ENCODE assay signal across 18 mouse cellular contexts in genomic region chr4:9083526-9083925, GRCm38 (mm10).
DNase-seq lines count a peak whose midpoint lies in the region; ATAC-seq and TF ChIP-seq lines count a peak whose summit lies in the region.
"Had no signal": no experiment of that assay in that cellular context is flagged by ENCODE, and none has a peak within 500 bp of the region (broad histone marks: within the 10 kb centered on the region; RNA-seq: fewer than 3 reads in every experiment).

No protein-coding gene starts in this region.

- H3K4me1 ChIP-seq in heart, embryonic 11.5 days (ENCODE audit: control insufficient read depth, insufficient read depth, low read length), result peaks cover 23% of the 10 kb centered on the region
- 0 out of 2 replicates have a peak, but pooled peaks cover 5% of the 10 kb centered on the region for H3K4me1 ChIP-seq in lung, postnatal 0 days (ENCODE audit: insufficient read depth, low read depth, low read length)
- peaks cover 38% of the 10 kb centered on the region for H3K4me1 ChIP-seq in heart, embryonic 15.5 days (replicated peaks)
- H3K4me1 ChIP-seq in kidney, embryonic 15.5 days, result peaks cover 23% of the 10 kb centered on the region

- H3K9me3 ChIP-seq in heart, embryonic 11.5 days (replicated peaks; ENCODE audit: control insufficient read depth, low read length), result no peaks in the 10 kb centered on the region
- no peaks in the 10 kb centered on the region for H3K9me3 ChIP-seq in lung, postnatal 0 days (ENCODE audit: low read length)
- H3K9me3 ChIP-seq in heart, embryonic 15.5 days (replicated peaks), result no peaks in the 10 kb centered on the region
- H3K9me3 ChIP-seq in kidney, embryonic 15.5 days (replicated peaks), result no peaks in the 10 kb centered on the region
- H3K9me3 ChIP-seq: midbrain, embryonic 15.5 days had no signal

- H3K4me2 ChIP-seq in heart, embryonic 11.5 days, result no peak overlapping the region
- H3K4me2 ChIP-seq in lung, postnatal 0 days (replicated peaks; ENCODE audit: low read depth, low read length), result no peak overlapping the region
- H3K4me2 ChIP-seq in heart, embryonic 15.5 days, result peak overlapping the region; percentile 12; the same call in 1 of the 2 replicates
- no peak overlapping the region for H3K4me2 ChIP-seq in kidney, embryonic 15.5 days
- H3K4me2 ChIP-seq: midbrain, embryonic 15.5 days had no signal

- no peak overlapping the region for H3K27ac ChIP-seq in heart, embryonic 11.5 days (ENCODE audit: low read depth, low read length)
- H3K27ac ChIP-seq in lung, postnatal 0 days (ENCODE audit: low read length), result no peak overlapping the region
- H3K27ac ChIP-seq in heart, embryonic 15.5 days, result 0 out of 2 replicates have a peak overlapping the region, but pooled peaks have one; percentile 17
- no peak overlapping the region for H3K27ac ChIP-seq in kidney, embryonic 15.5 days
- H3K27ac ChIP-seq: liver, embryonic 14.5 days; midbrain, embryonic 15.5 days had no signal

- H3K36me3 ChIP-seq in heart, embryonic 11.5 days (ENCODE audit: control insufficient read depth, insufficient read depth, low read length), result no peaks in the 10 kb centered on the region
- no peaks in the 10 kb centered on the region for H3K36me3 ChIP-seq in lung, postnatal 0 days (ENCODE audit: insufficient read depth, low read length)
- no peaks in the 10 kb centered on the region for H3K36me3 ChIP-seq in heart, embryonic 15.5 days
- no peaks in the 10 kb centered on the region for H3K36me3 ChIP-seq in kidney, embryonic 15.5 days
- H3K36me3 ChIP-seq: midbrain, embryonic 15.5 days had no signal

- WGBS in heart, embryonic 11.5 days (ENCODE audit: insufficient replicate concordance), result 64% methylated on average over 13 of the region's 13 CpGs
- 50% methylated on average over 13 of the region's 13 CpGs for WGBS in lung, postnatal 0 days
- WGBS in heart, embryonic 15.5 days, result 41% methylated on average over 13 of the region's 13 CpGs
- WGBS in kidney, embryonic 15.5 days, result 78% methylated on average over 13 of the region's 13 CpGs

- H3K27me3 ChIP-seq in heart, embryonic 11.5 days (ENCODE audit: control insufficient read depth, insufficient read depth, low read length), result no peaks in the 10 kb centered on the region
- no peaks in the 10 kb centered on the region for H3K27me3 ChIP-seq in lung, postnatal 0 days (replicated peaks; ENCODE audit: insufficient read depth, low read length)
- no peaks in the 10 kb centered on the region for H3K27me3 ChIP-seq in heart, embryonic 15.5 days
- H3K27me3 ChIP-seq in kidney, embryonic 15.5 days, result no peaks in the 10 kb centered on the region
- H3K27me3 ChIP-seq: midbrain, embryonic 15.5 days had no signal

- peak; percentile 26 for DNase-seq in heart, adult 8-10 months (ENCODE audit: low spot score)
- DNase-seq in lung, postnatal 0 days (ENCODE audit: low spot score), result peak; percentile 38
- DNase-seq in lung, postnatal 4 days, result no peak
- DNase-seq in gastrocnemius, adult 18-20 months (ENCODE audit: low spot score), result no peak
- DNase-seq: adrenal gland, postnatal 14 days; B cell, adult 2 months; cerebellum, adult 2 months; gastrocnemius, postnatal 36 days; kidney, adult 9 months; layer of hippocampus, postnatal 36 days; retina, postnatal 1 day; thymus, postnatal 36 days had no signal

- no peak for TF ChIP-seq EP300 in lung, postnatal 0 days (IDR thresholded peaks at IDR 0.05)

- H3K4me3 ChIP-seq in heart, embryonic 11.5 days (ENCODE audit: low read depth, low read length), result no peak overlapping the region
- H3K4me3 ChIP-seq in lung, postnatal 0 days (ENCODE audit: low read depth, low read length), result no peak overlapping the region
- no peak overlapping the region for H3K4me3 ChIP-seq in heart, embryonic 15.5 days
- H3K4me3 ChIP-seq in kidney, embryonic 15.5 days (replicated peaks), result no peak overlapping the region
- H3K4me3 ChIP-seq: midbrain, embryonic 15.5 days had no signal

- no peak overlapping the region for H3K9ac ChIP-seq in heart, embryonic 11.5 days (ENCODE audit: low read depth, low read length)
- no peak overlapping the region for H3K9ac ChIP-seq in lung, postnatal 0 days (replicated peaks; ENCODE audit: low read depth)
- no peak overlapping the region for H3K9ac ChIP-seq in heart, embryonic 15.5 days
- H3K9ac ChIP-seq in kidney, embryonic 15.5 days, result no peak overlapping the region
- H3K9ac ChIP-seq: liver, embryonic 14.5 days; midbrain, embryonic 15.5 days had no signal

- no peak for TF ChIP-seq CTCF in lung, postnatal 0 days (IDR thresholded peaks at IDR 0.05)

- ATAC-seq in heart, embryonic 11.5 days (replicated peaks; ENCODE audit: insufficient number of reproducible peaks, low FRiP score, low TSS enrichment), result no peak
- ATAC-seq in lung, postnatal 0 days, result no peak
- no peak for ATAC-seq in heart, embryonic 15.5 days (replicated peaks; ENCODE audit: insufficient number of reproducible peaks, insufficient read depth, low FRiP score, low read depth)
- no peak for ATAC-seq in kidney, embryonic 15.5 days (replicated peaks; ENCODE audit: low FRiP score)
- ATAC-seq: activated CD4-positive, CD25-positive, alpha-beta regulatory T cell, adult 4 months; midbrain, embryonic 15.5 days had no signal

Comparison
In these comparisons a context has a peak if more than half of its experiments do, and no peak if none do; other contexts are left out.
1. DNase-seq: peak in heart, adult 8-10 months (single experiment) and lung, postnatal 0 days (single experiment); none in lung, postnatal 4 days (0 of 2) and gastrocnemius, adult 18-20 months (single experiment).